8 mouse cellular contexts compared by ENCODE assay signal in the genomic region with DNA sequence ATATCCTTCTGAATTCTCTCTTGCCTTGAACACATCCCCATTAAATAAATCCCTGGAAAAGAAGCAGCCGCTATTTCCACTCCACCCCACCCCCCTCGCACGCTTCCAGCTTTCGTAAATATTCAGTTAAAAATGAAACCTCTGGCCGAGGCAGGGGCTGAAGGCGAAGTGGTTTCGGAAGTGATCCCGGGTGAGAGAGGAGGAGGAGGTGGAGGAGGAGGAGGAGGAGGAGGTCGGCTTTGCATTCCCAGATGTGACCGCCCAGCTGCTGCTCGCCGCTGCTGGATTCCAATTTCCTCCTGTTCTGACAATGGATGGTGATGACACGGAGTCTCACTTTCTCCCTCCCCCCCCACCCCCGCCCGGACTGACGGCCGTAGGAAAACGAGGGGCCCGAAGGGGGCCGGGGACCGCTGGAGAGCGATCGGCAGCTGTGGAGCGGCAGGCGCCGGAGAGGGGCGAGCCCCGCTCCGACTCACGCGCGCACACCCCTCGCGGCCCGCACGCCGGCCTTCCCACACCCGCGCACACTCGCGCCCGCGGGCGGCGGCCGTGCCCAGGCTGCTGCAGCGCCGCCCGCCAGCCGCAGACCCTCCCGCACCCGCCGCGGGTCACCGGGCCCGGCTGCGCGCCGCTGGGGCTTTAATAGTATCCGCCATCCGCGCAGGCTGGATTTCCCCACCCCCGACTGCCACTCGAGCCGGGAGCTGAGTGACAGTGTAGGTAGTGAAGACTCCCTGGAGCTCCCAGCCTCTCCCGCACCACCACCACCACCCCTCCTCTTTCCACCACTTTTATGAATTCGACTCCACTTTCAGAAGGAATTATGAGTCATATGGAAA. TPM values are rescaled to one million over a fixed set of nuclear protein-coding genes. Genes with fewer than 3 reads are reported as not detected.
DNase-seq lines count a peak whose midpoint lies in the region; ATAC-seq and TF ChIP-seq lines count a peak whose summit lies in the region.

TSS of gene Parp8 (minus strand) at position 312 of the 842 bp plus-strand sequence.

- TF ChIP-seq CTCF in heart, adult 2 months (IDR thresholded peaks at IDR 0.05): no peak
- TF ChIP-seq CTCF in kidney, adult 2 months (conservative IDR thresholded peaks at IDR 0.05; ENCODE audit: insufficient read depth, insufficient read length, low read depth, low read length): no peak

- ATAC-seq in embryonic facial prominence, embryonic 15.5 days (ENCODE audit: insufficient number of reproducible peaks, low FRiP score, low TSS enrichment, low read depth): peak; percentile 74
- peak; percentile 77 for ATAC-seq in limb, embryonic 14.5 days (ENCODE audit: low FRiP score, low read depth)
- peak; percentile 82 for ATAC-seq in midbrain, embryonic 15.5 days (replicated peaks)

- H3K9me3 ChIP-seq in embryonic facial prominence, embryonic 15.5 days (replicated peaks): no peaks in the 10 kb centered on the region
- H3K9me3 ChIP-seq in limb, embryonic 14.5 days (ENCODE audit: control insufficient read depth, low read length): no peaks in the 10 kb centered on the region
- no peaks in the 10 kb centered on the region for H3K9me3 ChIP-seq in midbrain, embryonic 15.5 days

- peak within 1 kb of the TSS; percentile 80 for H3K9ac ChIP-seq in embryonic facial prominence, embryonic 15.5 days
- peak within 1 kb of the TSS; percentile 97 for H3K9ac ChIP-seq in heart, adult 2 months (ENCODE audit: low read depth, low read length)
- peak within 1 kb of the TSS; percentile 91 for H3K9ac ChIP-seq in limb, embryonic 14.5 days (ENCODE audit: low read depth, low read length, severe bottlenecking)
- H3K9ac ChIP-seq in midbrain, embryonic 15.5 days: peak within 1 kb of the TSS; percentile 97

- no peaks in the 10 kb centered on the region for H3K27me3 ChIP-seq in embryonic facial prominence, embryonic 15.5 days
- no peaks in the 10 kb centered on the region for H3K27me3 ChIP-seq in heart, adult 2 months (ENCODE audit: control insufficient read depth, insufficient read depth, low read length)
- no peaks in the 10 kb centered on the region for H3K27me3 ChIP-seq in kidney, adult 2 months (replicated peaks; ENCODE audit: control insufficient read depth, insufficient read depth, low read length)
- no peaks in the 10 kb centered on the region for H3K27me3 ChIP-seq in limb, embryonic 14.5 days (ENCODE audit: control insufficient read depth, insufficient read depth, low read length)
- H3K27me3 ChIP-seq in midbrain, embryonic 15.5 days (replicated peaks): no peaks in the 10 kb centered on the region

- H3K36me3 ChIP-seq in embryonic facial prominence, embryonic 15.5 days: no peaks in the 10 kb centered on the region
- peaks cover 3% of the 10 kb centered on the region for H3K36me3 ChIP-seq in heart, adult 2 months (ENCODE audit: control insufficient read depth, insufficient read depth, low read length)
- no peaks in the 10 kb centered on the region for H3K36me3 ChIP-seq in kidney, adult 2 months (ENCODE audit: control insufficient read depth, insufficient read depth, low read length)
- H3K36me3 ChIP-seq in limb, embryonic 14.5 days (ENCODE audit: control insufficient read depth, insufficient read depth, low read length): no peaks in the 10 kb centered on the region
- no peaks in the 10 kb centered on the region for H3K36me3 ChIP-seq in midbrain, embryonic 15.5 days (replicated peaks)

- peak within 1 kb of the TSS; percentile 74 for H3K4me2 ChIP-seq in embryonic facial prominence, embryonic 15.5 days (replicated peaks)
- peak within 1 kb of the TSS; percentile 76 for H3K4me2 ChIP-seq in limb, embryonic 14.5 days (replicated peaks; ENCODE audit: low read depth, low read length, severe bottlenecking)
- H3K4me2 ChIP-seq in midbrain, embryonic 15.5 days: peak within 1 kb of the TSS; percentile 65

- DNase-seq in 3T3-L1 (ENCODE audit: low read depth, low spot score): peak; percentile 77
- peak; percentile 64 to 74 for DNase-seq in adrenal gland, postnatal 36 days
- DNase-seq in heart, adult 2 months: peak; percentile 71 to 75
- DNase-seq in kidney, adult 2 months: peak; percentile 53
- DNase-seq in limb, embryonic 14.5 days (ENCODE audit: low spot score): peak; percentile 63
- DNase-seq in spleen, postnatal 14 days (ENCODE audit: low spot score in 2 of 2): peak; percentile 10 to 25

- peak; percentile 38; the same call in 1 of the 2 replicates for TF ChIP-seq POLR2A in heart, adult 2 months (IDR thresholded peaks at IDR 0.05; ENCODE audit: insufficient read depth, low read depth, low read length)
- no peak for TF ChIP-seq POLR2A in kidney, adult 2 months (IDR thresholded peaks at IDR 0.05; ENCODE audit: low read depth, low read length)
- TF ChIP-seq POLR2A in limb, embryonic 14.5 days (IDR thresholded peaks at IDR 0.05; ENCODE audit: borderline replicate concordance, extremely low read depth, insufficient read depth, insufficient read length): 0 out of 2 replicates have a peak, but pooled peaks have one; percentile 22

- H3K4me1 ChIP-seq in embryonic facial prominence, embryonic 15.5 days: peaks cover 31% of the 10 kb centered on the region
- H3K4me1 ChIP-seq in heart, adult 2 months (ENCODE audit: control insufficient read depth, insufficient read depth, low read length): peaks cover 5% of the 10 kb centered on the region
- H3K4me1 ChIP-seq in kidney, adult 2 months (ENCODE audit: control insufficient read depth, insufficient read depth, low read length): peaks cover 5% of the 10 kb centered on the region
- H3K4me1 ChIP-seq in limb, embryonic 14.5 days (ENCODE audit: control insufficient read depth, insufficient read depth, low read length): peaks cover 20% of the 10 kb centered on the region
- H3K4me1 ChIP-seq in midbrain, embryonic 15.5 days: peaks cover 26% of the 10 kb centered on the region

- intact Hi-C loops in heart, adult 2 months (cut with DNase I): loop anchor here (5.0 kb wide), 2 partner anchors 83 to 102 kb away; no protein-coding TSS in a partner anchor

- peak within 1 kb of the TSS; percentile 91 for H3K4me3 ChIP-seq in embryonic facial prominence, embryonic 15.5 days (replicated peaks)
- H3K4me3 ChIP-seq in heart, adult 2 months: peak within 1 kb of the TSS; percentile 88
- H3K4me3 ChIP-seq in kidney, adult 2 months (ENCODE audit: insufficient read depth, low read depth, low read length): peak within 1 kb of the TSS; percentile 94
- peak within 1 kb of the TSS; percentile 85 for H3K4me3 ChIP-seq in limb, embryonic 14.5 days (replicated peaks; ENCODE audit: low read length)
- peak within 1 kb of the TSS; percentile 96 for H3K4me3 ChIP-seq in midbrain, embryonic 15.5 days

- peak within 1 kb of the TSS; percentile 94 for H3K27ac ChIP-seq in embryonic facial prominence, embryonic 15.5 days (replicated peaks)
- H3K27ac ChIP-seq in heart, adult 2 months: peak within 1 kb of the TSS; percentile 88
- H3K27ac ChIP-seq in kidney, adult 2 months (ENCODE audit: insufficient read depth, low read depth, low read length): peak within 1 kb of the TSS; percentile 55
- H3K27ac ChIP-seq in limb, embryonic 14.5 days (replicated peaks; ENCODE audit: low read depth, low read length): peak within 1 kb of the TSS; percentile 94
- H3K27ac ChIP-seq in midbrain, embryonic 15.5 days: peak within 1 kb of the TSS; percentile 95

- no peaks in the 10 kb centered on the region for H3K79me2 ChIP-seq in heart, adult 2 months (replicated peaks; ENCODE audit: control insufficient read depth, insufficient read depth, low read length)

- no peak for TF ChIP-seq EP300 in heart, adult 2 months (IDR thresholded peaks at IDR 0.05; ENCODE audit: insufficient read depth, low read depth, low read length)

- WGBS in embryonic facial prominence, embryonic 15.5 days: under 1% methylated on average over 33 of the region's 67 CpGs
- WGBS in heart, adult 2 months: under 1% methylated on average over 65 of the region's 67 CpGs
- WGBS in kidney, adult 2 months: under 1% methylated on average over 55 of the region's 67 CpGs
- WGBS in limb, embryonic 14.5 days: under 1% methylated on average over 26 of the region's 67 CpGs
- under 1% methylated on average over 54 of the region's 67 CpGs for WGBS in midbrain, embryonic 15.5 days

RNA-seq across cellular contexts. Expression of gene Parp8, which starts in this region (rescaled TPM):
- total RNA-seq in adrenal gland, postnatal 36 days (2021): 10 to 100 TPM; 10.5 to 11.0 TPM
- 18.9 and 21.1 TPM in 2 replicates for polyA plus RNA-seq in embryonic facial prominence, embryonic 15.5 days (2015; fragmentation: Nextera tagmentation; extraction: Ambion mirVana)
- total RNA-seq in heart, adult 2 months (2021): 1 to 10 TPM; 9.2 to 9.5 TPM
- 7.9 and 14.7 TPM in 2 replicates for polyA plus RNA-seq in heart, adult 2 months (2012; rRNA removed)
- 10.1 and 11.9 TPM in 2 replicates for polyA plus RNA-seq in kidney, adult 2 months (2012; rRNA removed)
- 37.7 and 37.8 TPM in 2 replicates for polyA plus RNA-seq in limb, embryonic 14.5 days (2012; rRNA removed)
- polyA plus RNA-seq in limb, embryonic 14.5 days (2014; fragmentation: Nextera tagmentation; extraction: Ambion mirVana): 20.0 and 21.7 TPM in 2 replicates
- 29.5 and 32.2 TPM in 2 replicates for polyA plus RNA-seq in midbrain, embryonic 15.5 days (2015; fragmentation: Nextera tagmentation; extraction: Ambion mirVana)

Comparison
In these comparisons a context has a peak if more than half of its experiments do, and no peak if none do; other contexts are left out.
1. Peak in every context shown above with its lines: DNase-seq, ATAC-seq, H3K4me3 ChIP-seq and H3K27ac ChIP-seq.
2. DNase-seq: peak in every context shown above with its lines; median percentile 77 in 3T3-L1; 73 in heart, adult 2 months; 69 in adrenal gland, postnatal 36 days; 63 in limb, embryonic 14.5 days; 53 in kidney, adult 2 months; 18 in spleen, postnatal 14 days.